Mouse (Mus musculus) B cell, adult (primary cell): ENCODE data around the gene Adarb1. TPM values are rescaled to one million over a fixed set of nuclear protein-coding genes. Genes with fewer than 3 reads are reported as not detected.

Experiments
- total RNA-seq: library from RNA; stranded (reverse); gene quantifications from 4 replicates; pipeline ENCODE4 v1.2.4, GENCODE M21; 2023; ENCODE audit not compliant: inconsistent age

Adarb1 gene
- total RNA-seq = 1.2 to 2.1 TPM (median 1.6 TPM) in 4 replicates

GRCm38 (mm10) chr10:77418138-77418537, at the start of gene Adarb1:
Gene Adarb1, minus strand, starts transcription at chr10:77418270.

DNA sequence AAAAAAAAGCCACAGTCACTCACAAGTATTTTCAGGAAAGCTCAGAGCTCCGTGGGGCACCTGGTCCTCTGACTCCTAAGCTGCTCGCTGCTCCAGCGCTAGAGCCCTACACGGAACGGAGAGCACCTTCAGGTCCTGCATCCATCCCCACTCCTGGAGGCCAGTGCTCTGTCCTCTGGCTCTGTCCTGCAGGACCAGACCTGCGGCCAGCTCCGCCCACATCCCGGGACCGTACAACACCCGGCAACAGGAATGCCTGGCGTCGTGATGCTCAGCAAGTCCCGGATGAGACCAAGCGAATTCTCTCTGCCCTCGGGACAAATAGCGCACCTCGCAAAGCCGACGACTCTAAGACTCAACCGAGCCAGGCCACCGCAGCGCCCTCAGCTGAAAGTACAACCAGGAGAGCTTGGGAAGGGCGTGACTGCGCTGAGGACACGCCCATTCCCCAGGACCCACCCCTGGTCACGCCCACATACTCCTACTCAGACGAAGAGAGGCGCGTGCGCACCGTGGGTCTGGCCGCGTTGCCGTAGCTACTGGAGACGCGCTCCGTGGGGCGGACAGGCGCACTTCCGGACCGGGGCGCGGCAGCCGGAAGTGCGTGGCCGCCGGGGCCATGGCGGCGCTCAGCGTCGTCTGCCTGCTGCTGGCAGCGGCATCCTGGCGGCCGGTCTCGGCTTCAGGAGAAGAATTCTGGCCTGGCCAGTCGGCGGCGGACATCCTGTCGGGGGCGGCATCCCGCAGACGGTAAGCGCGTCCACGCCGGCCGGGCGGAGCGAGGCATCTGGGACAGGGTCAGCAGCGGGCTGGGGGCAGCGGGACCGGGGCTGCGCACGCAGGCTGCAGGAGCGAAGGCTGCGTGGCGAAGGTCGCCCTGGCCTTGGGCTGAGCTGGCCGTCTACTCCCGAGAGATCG, 159.1 kb downstream of the Adarb1 start, which contains the start of gene Pofut2:
Gene Pofut2 (plus strand): TSS at position 515 of the 918 bp plus-strand sequence.

Other genes with a start within 250 kb of the Adarb1 start
- gene Pofut2, start 159.1 kb downstream of the Adarb1 start, total RNA-seq = 31.5 to 37.6 TPM (median 34.9 TPM) in 4 replicates
- gene Fam207a, start 97.5 kb upstream of the Adarb1 start, total RNA-seq = 18.5 to 25.2 TPM (median 21.4 TPM) in 4 replicates
- 75.6 to 80.7 TPM (median 79.8 TPM) in 4 replicates for gene Itgb2, start 112.0 kb upstream of the Adarb1 start, total RNA-seq
- 72.1 to 89.4 TPM (median 78.3 TPM) in 4 replicates for gene Pttg1ip, start 163.4 kb upstream of the Adarb1 start, total RNA-seq
- 58.9 to 65.6 TPM (median 62.4 TPM) in 4 replicates for gene Sumo3, start 187.8 kb upstream of the Adarb1 start, total RNA-seq
- 1.3 to 12.1 TPM in 2 of 4 replicates, not detected in the others for gene Gm49325, start 187.9 kb upstream of the Adarb1 start, total RNA-seq
- 37.9 to 44.1 TPM (median 41.3 TPM) in 4 replicates for gene Ube2g2, start 204.0 kb upstream of the Adarb1 start, total RNA-seq